Mouse (Mus musculus) CH12F3 (cell line): Measurements from ENCODE around the gene Ubtd2.

ENCODE experiments used
- in situ Hi-C: fragments of 300-500 bp; cut with MboI; formaldehyde crosslinking; loops from 2 replicates; pipeline ENCODE4 v1.14.3; 2020; ENCODE audit warnings: low sequenced_read_pairs

Ubtd2 gene

DNA sequence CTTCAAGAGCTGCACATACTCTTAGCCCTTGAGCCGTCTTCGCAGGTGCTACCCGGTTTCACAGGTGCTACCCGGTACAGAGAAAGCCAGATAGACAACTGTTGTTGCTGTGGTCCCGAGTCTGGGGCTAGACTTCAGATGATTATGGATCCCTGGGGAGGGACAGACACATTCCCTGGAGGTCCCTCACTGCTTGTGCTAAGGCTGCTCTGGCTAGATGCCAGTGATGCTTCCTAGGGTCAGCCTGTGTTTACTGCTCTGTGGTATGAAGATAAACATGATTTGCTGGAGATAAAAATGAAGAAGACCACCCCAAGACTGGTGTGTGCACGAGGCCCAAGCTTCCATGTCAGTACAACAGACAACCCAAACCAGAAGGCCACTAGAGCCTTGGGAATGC lies 88.9 kb downstream of the Ubtd2 start:
- in situ Hi-C loops: no loop called here

DNA sequence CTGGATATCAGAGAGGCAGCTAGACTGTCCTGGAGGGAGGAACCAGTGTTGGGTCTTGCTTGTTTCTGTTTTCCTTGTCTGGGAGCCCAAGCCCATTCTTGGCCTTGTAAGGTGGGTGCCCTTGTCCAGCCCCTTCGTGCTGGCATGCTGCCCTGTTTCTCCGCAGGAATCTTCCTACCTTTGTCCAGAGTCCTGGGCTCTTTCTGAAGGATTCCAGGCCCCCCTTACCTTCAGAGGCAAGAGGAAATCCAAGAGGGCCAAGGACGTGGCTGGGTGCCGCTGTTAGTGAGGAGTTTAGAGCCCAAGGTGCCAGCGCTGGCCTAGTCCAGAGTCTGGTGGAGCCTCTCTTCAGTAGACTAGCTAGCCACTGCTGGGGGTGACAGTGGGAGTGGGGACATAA lies 89.3 kb downstream of the Ubtd2 start:
- in situ Hi-C loops: no loop called here

DNA sequence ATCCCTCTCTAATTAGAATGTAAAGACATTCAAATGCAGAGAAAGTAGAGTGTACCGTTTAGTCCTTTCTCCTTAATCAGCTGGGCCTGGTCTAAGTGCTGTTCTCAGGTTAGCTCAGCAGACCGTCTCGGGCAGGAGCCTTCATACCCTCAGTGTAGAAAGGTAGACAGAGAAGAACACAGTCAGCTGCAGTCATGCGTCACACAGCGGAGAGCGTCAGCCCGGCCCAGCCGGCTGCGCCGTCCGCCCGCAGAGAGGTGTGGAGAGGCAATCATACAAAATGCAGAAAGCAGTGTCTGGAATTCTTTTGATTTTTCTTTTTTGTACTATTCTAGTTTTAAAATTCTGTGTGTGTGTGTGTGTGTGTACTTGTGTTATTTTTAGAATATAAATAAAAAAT lies 90.4 kb downstream of the Ubtd2 start:
- in situ Hi-C loops: no loop called here

DNA sequence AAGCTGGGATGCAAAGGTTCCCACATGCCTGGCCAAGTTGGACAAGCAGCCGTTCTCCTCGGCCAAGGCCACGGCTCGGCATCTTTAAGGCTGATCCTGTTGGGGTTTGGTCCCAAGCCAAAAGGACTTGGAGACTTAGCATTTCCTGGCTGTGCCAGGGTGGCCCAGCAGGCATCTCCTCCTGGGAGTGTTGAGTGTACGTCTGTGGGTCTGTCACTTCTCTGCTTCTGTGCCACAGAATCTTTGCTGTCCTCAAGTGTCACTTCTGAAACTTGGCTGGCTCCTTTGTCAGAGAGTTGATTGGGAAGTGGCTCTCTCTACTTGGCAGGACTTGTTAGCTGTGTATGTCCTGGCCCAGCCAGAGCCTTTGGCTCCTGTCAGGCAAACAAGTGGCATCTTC lies 91.3 kb downstream of the Ubtd2 start:
- in situ Hi-C loops: no loop called here

DNA sequence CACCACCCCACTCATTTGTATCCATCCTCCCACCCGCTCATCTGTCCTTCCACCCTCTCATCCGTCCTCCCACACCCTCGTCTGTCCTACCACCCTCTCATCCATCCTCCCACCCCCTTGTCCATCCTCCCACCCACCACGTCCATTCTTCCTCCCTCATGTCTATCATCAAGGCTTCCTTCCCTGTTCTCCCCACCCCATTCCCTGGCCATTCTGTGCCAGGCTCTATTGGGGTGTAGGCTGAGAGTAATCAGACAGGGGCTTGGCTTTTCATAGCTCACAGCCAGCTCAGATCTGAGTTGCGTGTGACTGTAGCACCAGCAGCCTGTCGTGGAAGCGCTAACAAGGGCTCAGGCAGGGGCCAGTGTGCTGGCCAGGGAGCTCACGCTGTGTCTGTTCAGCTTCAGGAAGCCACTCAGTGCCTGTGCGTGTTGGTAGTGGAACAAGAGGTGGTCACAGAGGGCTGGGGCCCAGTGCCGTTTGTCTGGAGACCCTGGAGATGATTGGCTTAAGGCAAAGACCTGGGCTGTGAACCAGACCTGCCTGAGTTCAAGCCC lies 92.3 kb downstream of the Ubtd2 start:
- in situ Hi-C loops: no loop called here

DNA sequence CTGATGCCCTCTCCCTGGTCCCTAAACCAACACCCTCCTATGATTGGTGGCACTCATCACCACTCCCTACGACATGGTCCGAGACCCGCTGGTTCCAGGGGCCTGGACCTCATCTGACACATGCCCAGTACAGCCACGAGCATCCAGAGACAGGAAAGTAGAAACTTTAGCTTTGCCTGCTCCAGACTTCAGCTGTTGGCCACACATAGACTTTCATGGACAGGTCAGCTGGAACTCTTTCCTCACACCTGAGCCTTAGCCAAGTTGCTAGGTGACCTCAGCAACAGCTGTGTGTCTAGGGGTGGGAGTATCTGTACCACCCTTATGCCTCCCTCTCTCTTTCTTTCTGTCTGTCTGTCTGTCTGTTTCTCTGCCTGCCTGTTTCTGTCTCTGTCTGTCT lies 93.1 kb downstream of the Ubtd2 start:
- in situ Hi-C loops: no loop called here

DNA sequence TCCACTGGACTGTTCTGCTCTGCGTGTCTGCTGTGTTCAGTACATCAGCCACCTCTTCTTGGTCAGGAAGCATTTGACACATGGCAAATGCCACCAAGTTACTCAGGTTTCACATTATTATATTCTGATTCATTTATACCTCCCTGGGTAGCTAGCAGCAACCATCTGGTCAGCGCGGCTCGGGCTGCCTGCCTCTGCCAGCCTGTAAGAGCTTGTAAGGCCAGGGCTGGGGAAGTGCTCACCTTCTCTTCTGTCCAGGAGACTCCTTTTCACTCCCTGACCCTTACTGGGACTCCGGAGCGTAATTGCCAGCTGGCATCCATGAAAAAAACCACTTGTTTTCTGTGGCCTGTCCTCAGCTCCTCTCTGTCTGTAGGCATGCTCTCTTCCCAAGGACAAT lies 94.1 kb downstream of the Ubtd2 start:
- in situ Hi-C loops: no loop called here

DNA sequence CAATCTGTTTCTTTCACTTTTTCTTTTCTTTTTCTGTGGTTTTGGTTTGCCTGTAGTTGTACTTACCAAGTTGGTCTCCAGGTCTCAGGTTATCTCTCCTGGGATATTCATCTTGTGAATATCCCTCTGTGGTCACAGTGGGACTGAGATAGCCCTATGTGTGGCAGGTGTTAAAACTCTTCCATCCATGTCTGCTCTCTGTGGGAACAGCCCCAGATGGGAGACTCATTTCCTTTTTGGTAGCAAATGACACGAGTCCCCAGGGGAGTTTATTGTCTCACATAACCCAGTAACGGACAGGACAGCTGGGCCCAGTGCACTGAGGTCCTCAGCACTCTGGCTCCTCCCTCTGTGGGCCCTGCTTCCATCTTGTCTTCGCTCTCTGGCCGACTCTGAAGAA lies 94.9 kb downstream of the Ubtd2 start:
- in situ Hi-C loops: no loop called here

DNA sequence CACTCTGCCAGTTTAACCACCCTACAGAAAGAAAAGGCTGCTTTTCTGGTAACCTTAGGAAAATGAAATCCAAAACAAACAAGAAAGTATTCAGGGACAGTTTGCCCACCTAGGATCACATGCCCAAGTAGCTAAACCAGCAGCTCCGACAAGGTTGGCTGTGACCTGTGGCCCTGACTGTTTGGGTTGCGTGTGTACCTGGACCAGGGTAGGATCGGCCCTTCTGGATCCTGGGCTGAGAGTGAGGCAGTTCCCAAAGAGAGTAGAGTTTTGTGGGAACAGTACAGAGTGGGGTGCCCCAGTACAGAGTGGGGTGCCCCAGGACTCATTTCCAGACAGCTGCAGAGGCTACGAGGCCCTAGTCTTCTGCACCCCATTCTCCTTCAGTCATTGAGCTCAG lies 95.9 kb downstream of the Ubtd2 start:
- in situ Hi-C loops: no loop called here

DNA sequence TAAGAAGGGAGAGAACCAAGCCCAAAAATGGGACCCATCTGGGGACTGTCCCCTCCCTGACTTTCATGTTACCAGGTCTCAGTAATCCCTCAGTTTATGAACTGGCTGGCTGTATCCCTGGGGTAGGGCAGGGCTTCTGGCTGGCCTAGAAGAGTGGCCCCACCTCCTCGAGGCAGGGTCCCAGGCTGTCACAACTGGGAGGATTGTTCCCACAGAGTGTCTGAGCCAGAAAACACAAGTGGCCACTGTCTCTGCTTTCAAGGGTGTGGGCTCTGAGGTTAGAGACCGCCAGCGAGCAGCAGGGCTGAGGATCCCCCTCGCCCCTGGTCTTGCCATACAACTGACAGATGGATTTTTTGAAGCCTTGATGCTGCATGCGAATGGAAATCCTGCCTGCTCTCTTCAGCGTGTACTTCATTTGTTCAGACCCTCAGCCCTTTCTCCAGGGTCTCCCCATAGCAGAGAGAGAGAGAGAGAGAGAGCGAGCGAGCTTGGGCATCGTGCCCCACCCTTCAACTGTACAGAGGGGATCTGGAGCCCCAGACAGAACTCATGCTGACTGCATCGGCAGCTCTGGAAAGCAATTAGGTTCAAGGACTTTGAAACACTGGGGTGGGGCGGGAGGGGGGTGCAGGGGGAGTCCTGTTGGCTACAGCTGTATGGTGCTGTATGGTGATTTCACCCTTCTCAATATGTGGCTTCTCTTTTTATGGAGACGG lies 96.6 kb downstream of the Ubtd2 start:
- in situ Hi-C loops: no loop called here

DNA sequence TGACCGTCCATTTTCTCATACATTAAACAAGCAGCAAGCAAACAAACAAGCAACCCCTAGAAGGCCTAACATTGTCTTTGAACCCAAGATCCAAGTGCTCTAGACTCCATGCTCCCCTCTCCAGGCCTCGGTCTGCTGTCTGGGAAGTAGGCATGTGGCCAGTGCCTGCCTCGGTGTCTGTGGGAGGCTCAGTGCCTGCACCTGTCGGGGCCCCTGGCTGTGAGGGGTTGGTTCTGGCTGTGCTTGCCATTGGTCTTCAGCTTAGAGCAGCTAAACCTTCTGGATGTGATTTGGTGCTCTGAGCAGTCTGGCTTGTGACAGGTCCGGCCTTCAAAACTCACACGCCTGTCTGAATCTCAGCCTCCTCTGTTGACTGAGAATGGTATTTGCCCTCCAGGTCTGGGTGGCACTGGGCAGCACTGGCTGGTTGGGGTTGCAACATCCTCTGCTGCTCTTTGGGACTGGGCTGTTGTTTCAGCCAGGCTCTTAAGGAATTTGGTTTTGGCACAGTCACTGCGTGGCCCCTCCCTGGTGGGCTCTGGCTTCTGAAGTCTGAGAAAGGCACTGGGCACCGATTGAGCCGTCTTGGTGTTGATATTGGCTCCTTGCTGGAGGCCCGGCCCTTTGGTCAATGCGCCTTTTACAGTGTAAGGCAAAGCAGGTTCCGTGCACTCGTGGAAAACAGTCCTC lies 97.4 kb downstream of the Ubtd2 start:
- in situ Hi-C loops: no loop called here

DNA sequence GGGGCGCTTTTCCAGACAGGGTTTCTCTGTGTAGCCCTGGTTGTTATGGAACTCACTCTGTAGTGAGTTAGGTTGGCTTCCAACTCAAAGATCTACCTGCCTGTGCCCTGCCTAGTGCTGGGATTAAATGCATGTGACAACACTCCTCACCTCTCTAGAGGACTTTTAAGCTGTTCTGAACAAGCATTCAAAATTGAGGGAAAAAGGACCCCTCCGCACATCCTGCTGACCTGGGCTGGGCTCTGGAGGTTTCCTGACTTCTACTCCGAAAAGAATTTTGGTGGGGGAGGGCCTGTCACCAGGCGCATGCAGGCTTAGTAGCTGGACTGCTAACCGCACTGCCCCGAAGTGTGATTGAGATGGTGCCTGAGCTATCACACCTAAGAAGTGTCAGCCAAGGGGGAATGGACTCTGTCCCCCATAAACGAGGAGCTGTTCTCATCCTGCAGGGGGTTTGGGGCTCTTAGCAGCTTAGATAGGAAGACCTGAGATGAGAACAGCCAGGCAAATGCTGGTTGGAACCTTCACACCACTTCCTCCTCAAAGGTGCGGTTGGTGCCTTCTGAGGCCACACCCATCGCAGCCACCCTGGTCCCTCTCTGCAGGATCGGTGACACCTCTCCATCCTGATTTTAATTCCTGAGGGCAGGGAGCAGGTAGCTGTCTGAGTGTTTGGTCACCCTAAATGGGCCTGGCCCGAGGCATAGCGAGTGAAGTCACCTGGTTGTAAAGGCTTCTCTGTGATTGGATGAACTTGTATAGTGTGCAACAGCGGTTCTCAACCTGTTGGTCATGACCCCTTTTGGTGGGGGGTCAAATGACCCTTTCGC lies 98.4 kb downstream of the Ubtd2 start:
- in situ Hi-C loops: no loop called here

DNA sequence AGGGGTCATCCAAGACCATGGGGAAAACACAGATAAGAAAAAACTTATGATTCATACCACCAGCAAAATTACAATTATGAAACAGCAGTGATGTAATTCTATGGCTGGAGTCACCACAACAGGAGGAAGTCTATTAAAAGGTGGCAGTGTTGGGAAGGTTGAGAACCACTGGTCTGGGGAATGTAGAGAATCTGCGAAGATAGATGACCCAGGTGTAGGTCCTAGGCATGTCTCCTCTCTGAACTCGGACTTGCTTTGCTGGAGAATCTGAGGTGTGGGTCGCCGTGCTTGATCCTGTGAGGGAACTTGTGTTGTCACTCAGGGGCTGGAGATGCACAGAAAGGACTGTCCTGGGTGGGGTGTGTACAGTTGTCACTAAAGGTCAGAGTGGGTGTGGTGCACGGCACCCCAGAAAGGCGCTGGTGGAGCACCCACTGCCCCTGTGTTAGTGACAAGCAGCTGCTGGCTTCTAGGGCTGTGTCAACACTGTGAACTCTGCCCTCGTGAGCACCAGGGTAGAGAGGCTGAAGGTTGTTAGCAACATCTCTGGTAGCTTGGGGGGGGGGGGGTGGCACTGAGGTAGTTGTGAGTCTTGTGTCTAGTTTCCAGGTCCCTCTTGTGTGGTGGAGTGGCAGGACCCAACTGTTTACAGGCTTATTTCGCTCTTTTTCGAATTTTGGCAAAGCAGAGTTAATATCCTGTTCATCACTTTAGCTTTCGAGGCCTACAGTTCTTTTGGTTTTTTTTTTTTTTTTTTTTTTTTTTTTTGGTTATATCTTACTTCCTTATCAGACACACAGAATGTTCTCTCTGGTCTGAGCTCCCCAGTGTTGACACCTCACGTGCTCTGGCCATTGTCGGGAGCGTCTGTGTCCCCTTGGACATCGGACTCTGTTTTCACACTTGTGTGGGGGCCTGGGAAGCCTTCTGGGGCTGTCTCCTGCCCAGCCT lies 99.2 kb downstream of the Ubtd2 start:
- in situ Hi-C loops: no loop called here

DNA sequence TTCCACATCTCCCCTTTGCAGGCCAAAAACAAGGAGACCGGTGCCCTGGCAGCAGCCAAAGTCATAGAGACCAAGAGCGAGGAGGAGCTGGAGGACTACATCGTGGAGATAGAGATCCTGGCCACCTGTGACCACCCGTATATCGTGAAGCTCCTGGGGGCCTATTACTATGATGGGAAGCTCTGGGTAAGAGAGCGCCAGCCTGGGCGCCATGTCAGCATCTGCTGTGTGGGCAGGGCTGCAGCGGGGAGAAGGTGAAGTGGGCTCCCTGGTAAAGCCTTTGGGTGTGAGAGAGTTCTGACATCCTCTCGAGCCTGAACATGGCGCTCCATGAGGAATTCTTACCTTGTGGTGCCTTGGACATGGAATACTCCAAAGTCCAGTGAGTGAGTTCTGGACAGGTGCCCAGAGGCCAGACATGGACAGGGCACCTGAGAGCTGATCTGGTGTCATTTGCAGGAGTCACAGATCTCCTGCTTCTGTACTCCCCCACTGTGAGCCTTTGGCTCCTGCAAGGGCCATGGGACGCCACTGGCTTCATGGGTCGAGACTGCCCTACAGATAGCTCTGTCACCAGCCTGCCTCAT lies 100.0 kb downstream of the Ubtd2 start:
- in situ Hi-C loops: no loop called here

DNA sequence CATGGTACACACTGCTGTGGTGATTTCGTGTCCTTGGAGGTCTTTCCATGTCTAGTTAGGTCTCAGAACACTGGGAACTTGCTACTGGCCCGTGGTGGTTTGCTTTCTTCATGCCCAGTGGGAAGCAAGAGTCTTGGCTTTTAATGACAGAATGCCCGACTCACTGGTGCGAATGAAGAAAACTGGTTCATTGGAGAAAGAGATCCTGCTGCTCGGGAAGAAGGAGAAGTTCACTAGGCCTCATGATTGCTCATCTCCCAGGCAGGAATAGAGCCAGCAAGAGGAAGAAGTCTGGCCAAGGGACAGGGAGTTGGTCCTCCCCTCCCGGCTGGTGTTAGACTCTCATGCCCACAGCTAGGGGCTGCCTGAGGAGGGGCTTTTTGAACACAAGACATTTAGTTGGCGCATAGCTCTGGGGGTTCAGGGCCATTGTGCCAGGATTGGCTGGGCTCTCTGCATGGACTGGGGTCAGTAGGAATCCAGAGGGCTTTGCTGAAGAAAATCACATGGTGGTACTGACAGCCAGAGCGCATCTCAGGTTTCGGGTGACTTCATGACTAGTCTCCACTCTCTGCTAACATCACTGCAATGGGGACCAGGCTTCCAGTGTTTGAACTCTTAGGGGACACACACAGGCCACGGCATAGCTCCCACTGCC lies 101.3 kb downstream of the Ubtd2 start:
- in situ Hi-C loops: no loop called here

DNA sequence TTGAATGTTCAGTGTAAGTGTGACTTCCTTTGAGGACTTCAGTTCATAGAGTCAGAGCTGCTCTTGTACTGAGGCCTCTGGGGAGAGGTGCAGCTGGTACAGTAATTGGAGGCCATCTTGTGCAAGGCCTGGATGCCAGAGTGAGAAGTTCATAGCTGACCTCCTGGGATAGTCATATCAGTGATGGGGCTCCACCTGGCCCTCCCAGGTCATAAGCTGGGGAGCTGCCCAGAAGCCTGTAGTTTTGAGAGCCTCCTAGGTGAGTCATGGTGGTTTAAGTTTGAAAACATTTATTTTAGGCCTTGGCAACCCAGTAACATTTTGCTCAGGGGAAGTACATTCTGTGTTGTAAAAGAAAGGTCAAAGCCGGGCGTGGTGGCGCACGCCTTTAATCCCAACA lies 102.9 kb downstream of the Ubtd2 start:
- in situ Hi-C loops: no loop called here

DNA sequence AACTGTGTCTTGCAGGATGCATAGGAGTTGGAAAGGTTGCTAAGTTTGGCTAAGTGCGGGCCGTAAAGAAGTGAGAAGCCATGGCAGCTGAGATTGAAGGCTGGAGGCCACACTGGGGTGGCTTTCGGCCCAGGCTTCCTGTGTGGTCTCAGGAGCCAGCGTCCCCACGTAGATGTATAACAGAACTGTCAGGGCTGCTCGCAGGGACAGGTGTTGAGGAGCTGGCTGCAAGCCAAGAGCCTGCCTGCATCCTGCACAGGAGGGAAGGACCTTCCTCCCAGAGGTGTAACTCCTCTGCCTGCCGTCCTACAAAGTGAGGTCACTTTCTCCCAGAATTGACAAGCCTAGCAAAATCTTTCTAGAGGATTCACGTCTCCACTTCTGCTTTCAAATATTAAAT lies 103.5 kb downstream of the Ubtd2 start:
- in situ Hi-C loops: no loop called here

DNA sequence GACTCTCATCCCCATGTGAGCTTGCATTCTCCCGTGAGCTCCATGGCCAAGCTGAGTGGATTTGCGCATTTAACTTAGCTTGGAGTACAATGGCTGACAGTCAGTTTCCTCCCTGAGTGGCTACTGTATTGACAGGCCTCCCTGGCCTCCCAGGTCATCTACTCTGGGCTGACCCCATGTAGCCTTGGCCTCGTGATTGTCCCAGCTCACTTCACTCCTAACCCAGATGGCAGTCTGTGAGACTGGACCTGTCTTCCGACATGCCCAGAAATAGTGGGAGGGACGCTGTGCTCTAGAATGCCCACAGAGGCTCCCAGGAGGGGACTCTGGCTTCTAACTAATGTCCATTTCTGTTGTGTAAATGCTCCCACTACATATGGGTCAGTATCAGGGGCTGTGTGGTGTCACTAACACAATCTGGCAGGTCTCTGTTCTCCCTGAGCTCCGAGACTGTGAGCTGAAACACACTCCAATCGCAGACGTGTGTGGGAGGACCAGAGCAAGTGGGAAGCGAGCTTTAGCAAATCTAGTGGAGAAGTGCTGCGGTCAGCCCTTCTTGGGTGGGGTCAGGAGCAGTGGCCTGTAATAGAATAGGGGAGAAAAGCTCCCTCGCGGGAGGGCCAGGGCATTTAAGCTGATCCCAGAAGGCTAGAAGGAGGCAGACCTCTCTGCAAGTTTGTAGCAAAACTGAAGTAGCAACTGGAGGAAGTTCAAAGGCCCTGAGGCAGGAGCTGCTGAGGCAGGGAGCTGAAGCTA lies 105.0 kb downstream of the Ubtd2 start:
- in situ Hi-C loops: no loop called here
